Mouse (Mus musculus): ENCODE measurements around the gene Rab20.

- TF ChIP-seq CTCF (IDR thresholded peaks at IDR 0.05; ENCODE audit: low read depth, low read length): no peak
- TF ChIP-seq POLR2A (IDR thresholded peaks at IDR 0.05; ENCODE audit: extremely low read depth, insufficient read depth, low read length): no peak
These were observed 7.8 kb downstream of the Rab20 start for GRCm38 (mm10) chr8:11470694-11471093.

All from liver, adult 2 months (tissue).